Mouse (Mus musculus) embryonic fibroblast, embryonic 13.5 days (primary cell): ENCODE measurements around the gene Mrpl45. TPM values are rescaled to one million over a fixed set of nuclear protein-coding genes. Genes with fewer than 3 reads are reported as not detected.
"Not testable (repeated sequence)": the region's sequence is repeated elsewhere in the genome, so short reads cannot be mapped to it uniquely, and the experiment has no call there.

Experiments used
- H3K27ac ChIP-seq: 2 replicates; pipeline ENCODE4 v1.5.1; 2012; ENCODE audit warnings: low read length, control low read depth, inconsistent platforms; ENCODE audit not compliant: insufficient read depth
- H3K4me1 ChIP-seq: 2 replicates; pipeline ENCODE4 v1.6.1; 2011; ENCODE audit warnings: low read length; ENCODE audit not compliant: control insufficient read depth, insufficient read depth
- H3K4me3 ChIP-seq: 2 replicates; pipeline ENCODE4 v1.5.1; 2011; ENCODE audit warnings: mild to moderate bottlenecking, control low read depth, low read length; ENCODE audit not compliant: insufficient read depth
- CTCF ChIP-seq: IDR thresholded peaks from 2 replicates; pipeline ENCODE4 v1.5.1; 2011; ENCODE audit warnings: mild to moderate bottlenecking, control low read depth, low read length, moderate library complexity, borderline replicate concordance; ENCODE audit not compliant: insufficient read depth
- POLR2A ChIP-seq: IDR thresholded peaks from 2 replicates; pipeline ENCODE4 v1.6.1; 2011; ENCODE audit warnings: low read depth, mild to moderate bottlenecking, control low read depth, low read length, moderate library complexity
- polyA plus RNA-seq: library from polyadenylated mRNA; stranded (reverse); fragments of >200 nt; gene quantifications from 2 replicates; pipeline ENCODE4 v1.2.4, GENCODE M21; 2011; ENCODE audit warnings: low read depth; ENCODE audit not compliant: missing spikeins, insufficient read length

Mrpl45 gene
- polyA plus RNA-seq, 1 experiment: 32.4 TPM

- TF ChIP-seq POLR2A (peak; percentile 80), CTCF (no peak)
- peak overlapping the region; percentile 100 for H3K27ac ChIP-seq
Measured at GRCm38 (mm10) chr11:97310895-97311631, 4.5 kb upstream of the Mrpl45 start.

DNA sequence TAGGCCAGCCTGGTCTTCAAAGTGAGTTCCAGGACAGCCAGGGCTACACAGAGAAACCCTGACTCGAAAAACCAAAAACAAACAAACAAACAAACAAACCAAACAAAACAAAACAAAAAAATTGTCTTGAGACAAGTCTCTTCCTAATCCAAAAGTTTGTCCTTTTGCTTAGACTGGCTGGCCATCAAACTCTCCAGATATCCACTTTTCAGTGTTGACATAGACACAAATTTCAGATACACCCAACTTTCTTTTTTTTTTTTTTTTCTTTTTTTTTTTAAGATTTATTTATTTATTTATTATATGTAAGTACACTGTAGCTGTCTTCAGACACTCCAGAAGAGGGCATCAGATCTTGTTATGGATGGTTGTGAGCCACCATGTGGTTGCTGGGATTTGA is 2.6 kb upstream of the Mrpl45 start:
- H3K4me3 ChIP-seq, H3K4me1 ChIP-seq, H3K27ac ChIP-seq: not testable (repeated sequence)

More at GRCm38 (mm10) chr11:97310895-97311631, 4.5 kb upstream of the Mrpl45 start:
- H3K4me3 ChIP-seq: peak overlapping the region; percentile 9; the same call in 1 of the 2 replicates
- no peaks in the 10 kb centered on the region for H3K4me1 ChIP-seq

DNA sequence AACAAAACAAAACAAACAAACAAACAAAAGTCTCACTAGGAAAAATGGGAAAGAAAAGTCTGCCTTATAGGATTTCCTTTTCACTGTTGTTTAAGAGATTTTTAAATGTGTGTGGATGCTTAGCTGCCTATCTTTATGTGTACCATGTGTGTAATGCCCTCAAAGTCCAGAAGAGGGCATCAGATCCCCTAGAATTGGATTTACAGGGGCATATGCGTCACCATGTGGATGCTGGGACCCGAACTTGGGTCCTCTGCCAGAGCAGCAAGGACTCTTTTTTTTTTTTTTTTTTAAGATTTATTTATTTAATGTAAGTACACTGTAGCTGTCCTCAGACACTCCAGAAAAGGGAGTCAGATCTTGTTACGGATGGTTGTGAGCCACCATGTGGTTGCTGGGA is 1.4 kb upstream of the Mrpl45 start:
- Histone ChIP-seq H3K27ac (no peak overlapping the region), H3K4me3 (no peak overlapping the region), H3K4me1 (peaks cover 5% of the 10 kb centered on the region; the same call in 1 of the 2 replicates)
- TF ChIP-seq CTCF (no peak), POLR2A (no peak)

- H3K4me1 ChIP-seq: peaks cover 5% of the 10 kb centered on the region; the same call in 1 of the 2 replicates
- peak overlapping the region; percentile 82 for H3K27ac ChIP-seq
- TF ChIP-seq CTCF (no peak), POLR2A (no peak)
- no peak overlapping the region for H3K4me3 ChIP-seq
Measured at GRCm38 (mm10) chr11:97314751-97315503, 589 bp upstream of the Mrpl45 start.

DNA sequence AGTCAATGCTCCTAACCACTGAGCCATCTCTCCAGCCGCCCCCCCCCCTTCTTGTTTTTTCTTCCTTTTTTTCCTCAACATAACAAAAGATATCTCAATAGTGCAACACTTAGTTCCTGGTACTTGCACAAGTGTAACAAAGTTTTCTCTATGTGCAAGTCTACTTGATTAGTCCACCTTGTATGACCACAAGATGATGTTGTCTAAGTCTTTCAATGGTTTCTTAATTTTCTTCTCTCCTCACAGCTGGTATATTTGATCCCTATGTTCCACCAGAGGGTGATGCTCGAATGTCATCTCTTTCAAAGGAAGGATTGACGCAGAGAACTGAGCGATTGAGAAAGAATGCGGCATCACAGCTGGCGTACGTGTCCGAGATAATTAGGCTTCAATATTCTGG is 5.7 kb downstream of the Mrpl45 start:
- H3K27ac ChIP-seq: no peak overlapping the region
- H3K4me1 ChIP-seq: peaks cover 5% of the 10 kb centered on the region; the same call in 1 of the 2 replicates
- TF ChIP-seq CTCF (no peak), POLR2A (no peak)
- no peak overlapping the region for H3K4me3 ChIP-seq

- H3K27ac ChIP-seq, H3K4me3 ChIP-seq, H3K4me1 ChIP-seq: not testable (repeated sequence)
Measured at GRCm38 (mm10) chr11:97321894-97322600, 6.5 kb downstream of the Mrpl45 start.

DNA sequence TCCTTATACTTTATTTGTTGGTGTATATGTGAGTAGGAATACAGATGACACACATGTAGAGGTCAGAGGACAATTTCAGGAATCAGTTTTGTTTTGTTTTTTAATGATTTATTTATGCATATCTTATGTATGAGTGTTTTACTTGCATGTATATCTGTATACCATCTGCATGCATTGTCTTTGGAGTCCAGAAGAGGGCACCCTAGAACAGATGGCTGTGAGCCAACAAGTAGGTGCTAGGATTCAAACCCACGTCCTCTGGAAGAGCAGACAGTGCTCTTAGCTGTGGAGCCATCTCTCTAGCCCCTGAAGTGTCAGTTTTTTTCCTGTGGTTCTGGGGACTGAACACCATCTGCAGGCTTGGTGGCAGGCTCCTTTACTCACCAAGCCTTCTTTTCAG is 9.7 kb downstream of the Mrpl45 start:
- Histone ChIP-seq H3K4me1 (no peaks in the 10 kb centered on the region), H3K4me3 (no peak overlapping the region), H3K27ac (no peak overlapping the region)
- TF ChIP-seq CTCF: no peak
- no peak for TF ChIP-seq POLR2A

DNA sequence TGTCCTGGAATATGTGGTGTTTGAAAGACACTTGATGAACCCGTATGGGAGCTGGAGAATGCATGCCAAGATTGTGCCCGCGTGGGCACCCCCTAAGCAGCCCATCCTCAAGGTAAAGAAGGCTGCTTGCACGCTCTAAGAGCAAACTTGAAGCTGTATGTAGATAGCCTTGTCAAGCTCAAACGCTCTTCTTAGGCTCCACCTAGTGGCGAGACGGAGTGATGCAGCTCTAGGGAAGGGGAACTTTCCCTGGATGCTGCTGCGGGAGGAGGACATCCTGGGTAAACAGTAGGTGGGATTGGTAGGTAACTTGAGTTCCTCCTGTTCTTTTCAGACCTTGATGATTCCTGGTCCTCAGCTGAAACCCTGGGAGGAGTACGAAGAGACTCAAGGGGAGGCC is 12.6 kb downstream of the Mrpl45 start:
- TF ChIP-seq POLR2A: no peak
- TF ChIP-seq CTCF: peak; percentile 90; the same call in 1 of the 2 replicates
- no peak overlapping the region for H3K27ac ChIP-seq
- no peaks in the 10 kb centered on the region for H3K4me1 ChIP-seq

DNA sequence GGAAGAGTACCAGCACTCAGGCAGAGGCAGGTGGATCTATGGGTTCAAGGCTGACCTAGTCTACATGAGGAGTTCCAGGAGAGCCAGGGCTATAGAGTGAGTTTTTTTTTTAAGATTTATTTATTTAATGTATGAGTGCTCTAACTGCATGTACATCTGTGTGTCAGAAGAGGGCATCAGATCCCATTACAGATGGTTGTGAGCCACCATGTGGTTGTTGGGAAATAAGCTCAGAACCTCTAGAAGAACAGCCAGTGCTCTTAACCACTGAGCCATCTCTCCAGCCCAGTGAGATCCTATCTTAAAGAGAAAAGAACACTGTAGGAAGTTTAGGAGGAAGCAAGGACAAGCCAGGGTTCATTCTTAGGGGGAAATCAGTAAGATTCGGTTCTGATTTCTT is 14.8 kb downstream of the Mrpl45 start:
- no peaks in the 10 kb centered on the region for H3K4me1 ChIP-seq
- TF ChIP-seq CTCF (no peak), POLR2A (no peak)
- no peak overlapping the region for H3K27ac ChIP-seq
- H3K4me3 ChIP-seq: no peak overlapping the region

More for the DNA sequence above, 12.6 kb downstream of the Mrpl45 start:
- H3K4me3 ChIP-seq: no peak overlapping the region
